Mouse (Mus musculus) heart, postnatal 4 days (tissue): ENCODE measurements around the gene Nrgn. TPM values are rescaled to one million over a fixed set of nuclear protein-coding genes. Genes with fewer than 3 reads are reported as not detected.
A peak's percentile ranks its signal among the peaks of the same experiment; 100 is the strongest.

Experiments
- DNase-seq: peaks from one replicate; pipeline ENCODE4 v3.0.0; 2021
- total RNA-seq, 2 experiments: library from RNA; stranded (reverse); gene quantifications; 2 replicates each; pipeline ENCODE4 v1.2.3; 2021

The Nrgn gene
- total RNA-seq: 1 to 10 TPM; 2.0 to 3.1 TPM

- DNase-seq: peak; percentile 87
These were observed at the start of gene Nrgn for GRCm38 (mm10) chr9:37552536-37553293. TSS of gene Nrgn (minus strand) at chr9:37552904.

GRCm38 (mm10) chr9:37600538-37601205 lies 48.0 kb upstream of the Nrgn start:
- DNase-seq: no peak

GRCm38 (mm10) chr9:37598637-37599036 lies 45.9 kb upstream of the Nrgn start:
- DNase-seq: no peak

GRCm38 (mm10) chr9:37595570-37595969 lies 42.9 kb upstream of the Nrgn start:
- no peak for DNase-seq

- no peak for DNase-seq
These were observed 41.0 kb upstream of the Nrgn start for GRCm38 (mm10) chr9:37593690-37594089.

GRCm38 (mm10) chr9:37592633-37593032 lies 39.9 kb upstream of the Nrgn start:
- no peak for DNase-seq

GRCm38 (mm10) chr9:37592025-37592424 lies 39.3 kb upstream of the Nrgn start:
- DNase-seq: no peak

GRCm38 (mm10) chr9:37590381-37590780 lies 37.7 kb upstream of the Nrgn start:
- no peak for DNase-seq

- DNase-seq: no peak
These were observed 34.0 kb upstream of the Nrgn start for GRCm38 (mm10) chr9:37586718-37587117.

GRCm38 (mm10) chr9:37583594-37583993 lies 30.9 kb upstream of the Nrgn start:
- DNase-seq: no peak

GRCm38 (mm10) chr9:37576436-37576930 lies 23.8 kb upstream of the Nrgn start:
- DNase-seq: no peak

- DNase-seq: no peak
These were observed 19.6 kb upstream of the Nrgn start for GRCm38 (mm10) chr9:37572204-37572876.

GRCm38 (mm10) chr9:37569231-37569835 lies 16.6 kb upstream of the Nrgn start:
- DNase-seq: no peak

- no peak for DNase-seq
These were observed 16.0 kb upstream of the Nrgn start for GRCm38 (mm10) chr9:37568605-37569214.

GRCm38 (mm10) chr9:37567892-37568604 lies 15.3 kb upstream of the Nrgn start:
- peak; percentile 43 for DNase-seq

- no peak for DNase-seq
These were observed 14.8 kb upstream of the Nrgn start for GRCm38 (mm10) chr9:37567454-37567853.

GRCm38 (mm10) chr9:37567019-37567418 lies 14.3 kb upstream of the Nrgn start:
- no peak for DNase-seq

GRCm38 (mm10) chr9:37563805-37564204 lies 11.1 kb upstream of the Nrgn start:
- no peak for DNase-seq

GRCm38 (mm10) chr9:37560617-37561016 lies 7.9 kb upstream of the Nrgn start:
- DNase-seq: no peak

- no peak for DNase-seq
These were observed 3.7 kb upstream of the Nrgn start for GRCm38 (mm10) chr9:37556366-37556765.

- no peak for DNase-seq
These were observed 2.4 kb upstream of the Nrgn start, which contains the start of gene Siae for GRCm38 (mm10) chr9:37554838-37555748. TSS of gene Siae (plus strand) at chr9:37555698.
